Mouse (Mus musculus) megakaryocyte progenitor cell, adult 5-6 weeks (primary cell): ENCODE measurements around the gene Coq10a. TPM values are rescaled to one million over a fixed set of nuclear protein-coding genes. Genes with fewer than 3 reads are reported as not detected.

Source experiments
- total RNA-seq, 2 experiments: library from RNA; stranded (forward) in 1 of 2; stranded (reverse) in 1 of 2; fragments of 157-497, 149-512 nt in 1 of 2; fragments of 200-1000 nt in 1 of 2; gene quantifications; 2 replicates each; pipeline versions ENCODE4 v1.2.3 to v1.2.4; 2015 to 2017

The Coq10a gene
- total RNA-seq, 2 experiments from 2014 or later: 8.8 to 17.6 TPM

Other genes with a start within 250 kb of the Coq10a start
- 9.3 and 13.7 TPM in 2 replicates for gene Rbms2, start 188.7 kb downstream of the Coq10a start, total RNA-seq (2015)
- gene Rbms2, start 188.7 kb downstream of the Coq10a start, total RNA-seq (2017): 2.5 and 7.2 TPM in 2 replicates
- gene Gls2, start 174.5 kb downstream of the Coq10a start, total RNA-seq (2015): 1.2 and 1.4 TPM in 2 replicates
- 0.67 and 3.6 TPM in 2 replicates for gene Gls2, start 174.5 kb downstream of the Coq10a start, total RNA-seq (2017)
- 16.1 and 20.4 TPM in 2 replicates for gene Spryd4, start 157.2 kb downstream of the Coq10a start, total RNA-seq (2015)
- 15.6 and 20.0 TPM in 2 replicates for gene Spryd4, start 157.2 kb downstream of the Coq10a start, total RNA-seq (2017)
- gene Mip, start 143.2 kb downstream of the Coq10a start, total RNA-seq (2015): 0.22 and 0.32 TPM in 2 replicates
- gene Mip, start 143.2 kb downstream of the Coq10a start, total RNA-seq (2017): 0.10 and 0.29 TPM in 2 replicates
- gene Timeless, start 136.9 kb downstream of the Coq10a start, total RNA-seq (2015): 23.7 and 33.8 TPM in 2 replicates
- 70.4 and 86.5 TPM in 2 replicates for gene Timeless, start 136.9 kb downstream of the Coq10a start, total RNA-seq (2017)
- 0.10 TPM in 1 of 2 replicates, not detected in the other for gene Apon, start 114.9 kb downstream of the Coq10a start, total RNA-seq (2015)
- 0.08 and 0.20 TPM in 2 replicates for gene Apon, start 114.9 kb downstream of the Coq10a start, total RNA-seq (2017)
- gene Apof, start 100.3 kb downstream of the Coq10a start, total RNA-seq (2015): not detected in 2 replicates
- gene Apof, start 100.3 kb downstream of the Coq10a start, total RNA-seq (2017): not detected in 2 replicates
- 9.6 and 9.8 TPM in 2 replicates for gene Stat2, start 98.4 kb downstream of the Coq10a start, total RNA-seq (2015)
- 6.8 and 8.6 TPM in 2 replicates for gene Stat2, start 98.4 kb downstream of the Coq10a start, total RNA-seq (2017)
- gene Il23a, start 70.2 kb downstream of the Coq10a start, total RNA-seq (2015): 0.22 and 0.27 TPM in 2 replicates
- 0.25 TPM in 1 of 2 replicates, not detected in the other for gene Il23a, start 70.2 kb downstream of the Coq10a start, total RNA-seq (2017)
- 16.4 and 17.4 TPM in 2 replicates for gene Pan2, start 65.7 kb downstream of the Coq10a start, total RNA-seq (2015)
- gene Pan2, start 65.7 kb downstream of the Coq10a start, total RNA-seq (2017): 12.1 and 12.2 TPM in 2 replicates
- gene Cnpy2, start 46.5 kb downstream of the Coq10a start, total RNA-seq (2015): 151 and 152 TPM in 2 replicates
- gene Cnpy2, start 46.5 kb downstream of the Coq10a start, total RNA-seq (2017): 132 and 144 TPM in 2 replicates
- gene Cs, start 31.3 kb downstream of the Coq10a start, total RNA-seq (2015): 172 and 181 TPM in 2 replicates
- gene Cs, start 31.3 kb downstream of the Coq10a start, total RNA-seq (2017): 106 and 108 TPM in 2 replicates
- gene Ankrd52, start 8.1 kb upstream of the Coq10a start, total RNA-seq (2015): 48.6 and 48.9 TPM in 2 replicates
- 9.0 and 11.6 TPM in 2 replicates for gene Ankrd52, start 8.1 kb upstream of the Coq10a start, total RNA-seq (2017)
- gene Slc39a5, start 32.2 kb upstream of the Coq10a start, total RNA-seq (2015): not detected in 2 replicates
- gene Slc39a5, start 32.2 kb upstream of the Coq10a start, total RNA-seq (2017): not detected in 2 replicates
- gene Nabp2, start 42.5 kb upstream of the Coq10a start, total RNA-seq (2015): 79.4 and 105 TPM in 2 replicates
- 68.8 and 72.2 TPM in 2 replicates for gene Nabp2, start 42.5 kb upstream of the Coq10a start, total RNA-seq (2017)
- 15.7 and 20.9 TPM in 2 replicates for gene Rnf41, start 42.7 kb upstream of the Coq10a start, total RNA-seq (2015)
- gene Rnf41, start 42.7 kb upstream of the Coq10a start, total RNA-seq (2017): 20.1 and 21.0 TPM in 2 replicates
- gene Smarcc2, start 90.3 kb upstream of the Coq10a start, total RNA-seq (2015): 70.4 and 74.5 TPM in 2 replicates
- gene Smarcc2, start 90.3 kb upstream of the Coq10a start, total RNA-seq (2017): 52.8 and 66.9 TPM in 2 replicates
- 760 and 847 TPM in 2 replicates for gene Myl6, start 125.1 kb upstream of the Coq10a start, total RNA-seq (2015)
- gene Myl6, start 125.1 kb upstream of the Coq10a start, total RNA-seq (2017): 1,168 and 1,230 TPM in 2 replicates
- gene Myl6b, start 129.7 kb upstream of the Coq10a start, total RNA-seq (2015): 7.6 and 7.8 TPM in 2 replicates
- gene Myl6b, start 129.7 kb upstream of the Coq10a start, total RNA-seq (2017): 0.64 and 1.7 TPM in 2 replicates
- 41.2 and 48.4 TPM in 2 replicates for gene Esyt1, start 156.9 kb upstream of the Coq10a start, total RNA-seq (2015)
- gene Esyt1, start 156.9 kb upstream of the Coq10a start, total RNA-seq (2017): 77.6 and 85.1 TPM in 2 replicates
- gene Zc3h10, start 178.8 kb upstream of the Coq10a start, total RNA-seq (2015): 5.9 and 6.7 TPM in 2 replicates
- 10.2 and 13.3 TPM in 2 replicates for gene Zc3h10, start 178.8 kb upstream of the Coq10a start, total RNA-seq (2017)
- gene Rpl41, start 180.3 kb upstream of the Coq10a start, total RNA-seq (2015): 3,654 and 3,864 TPM in 2 replicates
- 3,114 and 3,805 TPM in 2 replicates for gene Rpl41, start 180.3 kb upstream of the Coq10a start, total RNA-seq (2017)
- gene Pa2g4, start 197.0 kb upstream of the Coq10a start, total RNA-seq (2015): 504 and 526 TPM in 2 replicates
- 351 and 437 TPM in 2 replicates for gene Pa2g4, start 197.0 kb upstream of the Coq10a start, total RNA-seq (2017)
- 2.1 and 2.9 TPM in 2 replicates for gene Erbb3, start 220.7 kb upstream of the Coq10a start, total RNA-seq (2015)
- gene Erbb3, start 220.7 kb upstream of the Coq10a start, total RNA-seq (2017): 1.7 and 2.1 TPM in 2 replicates